Mouse (Mus musculus) heart, adult 2 months (tissue): Measurements from ENCODE around the gene Fastk.

Experiments
- CTCF ChIP-seq: fragments of 200-600 bp; IDR thresholded peaks from 2 replicates; pipeline ENCODE4 v1.8.1; 2022; ENCODE audit warnings: antibody characterized with exemption, mild to moderate bottlenecking, moderate library complexity
- EP300 ChIP-seq: fragments of 200-500 bp; IDR thresholded peaks from 2 replicates; pipeline ENCODE4 v1.6.1; 2011; ENCODE audit warnings: low read depth, low read length, control low read depth; ENCODE audit not compliant: insufficient read depth
- POLR2A ChIP-seq: fragments of 200-500 bp; IDR thresholded peaks from 2 replicates; pipeline ENCODE4 v1.6.1; 2011; ENCODE audit warnings: mild to moderate bottlenecking, low read depth, low read length, control low read depth; ENCODE audit not compliant: insufficient read depth

DNA sequence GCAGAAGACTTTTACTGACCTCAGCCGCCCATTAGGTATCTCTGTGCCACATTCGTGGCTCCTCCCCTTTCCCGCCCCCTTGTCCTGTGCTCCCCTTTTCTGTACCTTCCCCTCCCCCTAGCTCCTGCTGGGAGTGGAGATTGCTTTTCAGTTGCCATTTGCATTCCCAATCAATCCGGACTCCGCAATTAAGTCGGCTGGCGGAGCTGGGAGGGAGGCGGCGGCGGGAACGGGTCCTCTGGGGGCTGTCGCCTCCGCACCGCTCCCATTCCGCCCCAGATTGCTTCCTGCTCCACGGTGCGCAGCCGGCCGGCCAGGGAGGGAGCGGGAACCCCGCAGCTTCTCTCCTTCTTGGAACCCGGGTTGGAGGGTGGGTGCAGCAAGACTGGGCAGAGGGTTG lies 39.9 kb upstream of the Fastk start:
- TF ChIP-seq POLR2A (no peak), CTCF (no peak), EP300 (no peak)
